Mouse (Mus musculus) cerebellum, adult 18-20 months (tissue): Measurements from ENCODE around the gene Gm49601.

Experiments used
- DNase-seq, 2 experiments: peaks; one replicate each; pipeline ENCODE4 v3.0.0; 2021

Gm49601 gene

DNA sequence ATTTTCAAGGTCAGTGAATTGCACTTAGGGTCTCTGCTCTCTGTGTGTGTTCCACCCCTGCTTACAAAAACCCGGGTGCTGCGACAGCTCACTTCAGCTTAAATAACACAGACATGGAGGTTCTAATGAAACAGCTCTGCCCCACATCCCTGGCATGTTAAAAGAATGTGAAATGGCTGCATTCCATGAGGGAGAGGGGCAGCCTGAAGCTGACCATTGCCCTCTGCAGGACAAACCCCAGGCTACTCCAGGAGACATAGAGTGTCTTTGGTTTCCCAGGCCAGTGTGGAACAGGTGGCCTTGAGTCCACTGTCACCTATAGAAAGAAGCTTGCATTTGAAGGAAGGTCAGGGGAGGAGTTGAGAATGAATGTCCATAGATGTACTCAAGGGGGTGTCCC is 45.8 kb downstream of the Gm49601 start:
- no peak for DNase-seq

DNA sequence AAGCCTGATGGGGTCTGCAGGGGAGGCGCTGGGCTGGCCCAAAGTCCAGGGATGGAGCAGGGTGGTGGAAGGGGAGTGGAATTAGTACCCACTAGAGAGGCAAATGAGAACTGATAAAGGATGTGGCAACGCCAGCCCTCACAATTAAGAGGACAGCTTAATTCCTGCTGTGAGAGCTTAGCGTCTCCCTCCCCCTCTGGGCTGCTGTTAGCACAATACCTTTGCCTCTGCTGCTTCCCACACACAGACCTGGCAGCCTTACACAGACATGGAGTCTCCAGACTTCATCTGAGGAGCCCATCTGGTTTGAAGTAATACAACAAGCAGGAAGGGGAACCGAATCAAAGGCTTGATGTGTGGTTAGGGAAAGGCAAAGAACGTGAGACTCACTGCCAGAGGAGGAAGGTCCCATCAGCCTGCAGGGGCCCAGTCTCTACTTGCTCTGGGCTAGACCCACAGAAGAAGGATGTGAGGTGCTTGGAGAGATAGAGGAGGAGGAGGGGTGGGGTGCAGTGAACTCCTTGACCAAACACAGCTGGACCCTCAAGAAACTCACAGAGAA is 48.5 kb downstream of the Gm49601 start:
- DNase-seq, result no peak

DNA sequence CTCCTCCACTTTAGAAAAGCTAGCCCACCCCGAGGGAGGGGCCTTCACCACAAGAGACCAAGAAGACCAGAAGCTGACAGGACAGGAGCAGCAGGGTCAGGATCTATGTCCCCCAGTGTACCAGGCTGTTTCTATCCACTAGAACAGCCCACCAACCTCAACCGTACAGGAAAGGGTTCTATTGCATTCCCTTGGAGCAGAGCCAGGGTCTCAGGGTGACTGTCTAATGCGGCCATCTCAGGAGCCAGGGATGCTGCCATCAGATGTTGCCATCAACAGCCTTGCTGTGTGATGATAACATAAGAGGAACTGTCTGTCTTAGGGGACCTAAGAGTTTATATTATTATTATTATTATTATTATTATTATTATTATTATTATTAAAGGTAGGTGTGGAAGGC is 49.2 kb downstream of the Gm49601 start:
- no peak for DNase-seq

DNA sequence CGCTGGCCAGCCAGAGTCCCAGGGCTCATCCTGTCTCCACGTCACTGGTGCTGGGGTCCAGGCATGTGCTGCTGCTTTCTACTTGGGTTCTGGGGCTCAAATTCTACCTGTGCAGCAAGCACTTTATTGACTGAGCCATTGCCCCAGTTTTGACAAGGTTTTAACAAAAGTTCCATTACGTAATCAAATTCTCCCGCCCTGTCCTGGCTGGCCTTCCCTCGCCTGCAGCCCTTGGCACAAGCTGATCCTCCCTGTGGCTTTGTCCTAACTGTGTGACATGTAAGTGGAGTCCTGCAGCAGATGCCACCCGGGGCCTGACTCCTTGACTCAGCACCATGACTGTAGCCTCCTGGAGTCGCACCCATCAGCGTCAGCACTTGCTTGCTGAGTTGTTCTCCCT is 52.0 kb downstream of the Gm49601 start:
- peak in 1 of 2 experiments; percentile 17 for DNase-seq
